Mouse (Mus musculus) kidney, postnatal 0 days (tissue): ENCODE results near the gene Sgms2. TPM values are rescaled to one million over a fixed set of nuclear protein-coding genes. Genes with fewer than 3 reads are reported as not detected.
A peak's percentile ranks its signal among the peaks of the same experiment; 100 is the strongest.

Experiments used
- ATAC-seq: fragments of 200-750 bp; cut with Nextera tagmentation; replicated peaks from 2 replicates; pipeline ENCODE4 v1.8.0; 2017; ENCODE audit warnings: low read depth, moderate number of reproducible peaks, moderate TSS enrichment, moderate library complexity; ENCODE audit not compliant: low FRiP score
- DNase-seq: peaks from one replicate; pipeline ENCODE4 v3.0.0-alpha.2; 2016; ENCODE audit warnings: low spot score
- H3K27ac ChIP-seq: fragments of 300-500 bp; sonication (generic); 2 replicates; pipeline ENCODE4 v1.5.1; 2014; ENCODE audit warnings: mild to moderate bottlenecking
- H3K27me3 ChIP-seq: fragments of 300-500 bp; sonication (generic); 2 replicates; pipeline ENCODE4 v1.6.1; 2014; ENCODE audit warnings: low read length, mixed read lengths; ENCODE audit not compliant: insufficient read depth
- H3K36me3 ChIP-seq: fragments of 300-500 bp; sonication (generic); 2 replicates; pipeline ENCODE4 v1.6.1; 2014; ENCODE audit warnings: low read length, mixed read lengths; ENCODE audit not compliant: insufficient read depth
- H3K4me1 ChIP-seq: fragments of 300-500 bp; sonication (generic); replicated peaks from 2 replicates; pipeline ENCODE4 v1.6.1; 2014; ENCODE audit warnings: antibody characterized with exemption, low read length, mixed read lengths; ENCODE audit not compliant: insufficient read depth
- H3K4me2 ChIP-seq: fragments of 300-500 bp; sonication (generic); 2 replicates; pipeline ENCODE4 v1.6.1; 2014; ENCODE audit warnings: mild to moderate bottlenecking, low read length, moderate library complexity, mixed read lengths
- H3K4me3 ChIP-seq: fragments of 300-500 bp; sonication (generic); replicated peaks from 2 replicates; pipeline ENCODE4 v1.5.1; 2014; ENCODE audit warnings: low read depth, low read length
- H3K9ac ChIP-seq: fragments of 300-500 bp; sonication (generic); 2 replicates; pipeline ENCODE4 v1.6.1; 2014; ENCODE audit warnings: low read depth, low read length
- H3K9me3 ChIP-seq: fragments of 300-500 bp; sonication (generic); replicated peaks from 2 replicates; pipeline ENCODE4 v1.6.1; 2016; ENCODE audit warnings: low read length, inconsistent platforms, mixed read lengths
- CTCF ChIP-seq: IDR thresholded peaks from 2 replicates; pipeline ENCODE4 v1.5.1; 2016; ENCODE audit warnings: antibody characterized with exemption, low read depth, mild to moderate bottlenecking, moderate library complexity
- WGBS: fragments of 180-500 bp; shearing (Covaris S2); extraction: QIAGEN DNeasy Blood & Tissue Kit; methylation state at CpG from one replicate; pipeline ENCODE4 v1.1.7; 2014; 5-methylcytosine and 5-hydroxymethylcytosine counted together
- polyA plus RNA-seq: library from polyadenylated mRNA; unstranded; fragments of >200 nt; fragmentation: Nextera tagmentation; extraction: Ambion mirVana; gene quantifications from 2 replicates; pipeline ENCODE4 v1.2.1, GENCODE M21; 2015

The Sgms2 gene
- polyA plus RNA-seq, 1 experiment from 2014 or later = 25.4 TPM

GRCm38 (mm10) chr3:131271157-131271556 lies 220.1 kb downstream of the Sgms2 start:
- Histone ChIP-seq H3K9me3 (no peaks in the 10 kb centered on the region), H3K4me1 (peaks cover 9% of the 10 kb centered on the region), H3K27ac (peak overlapping the region; percentile 87), H3K4me2 (peak overlapping the region; percentile 68), H3K9ac (peak overlapping the region; percentile 76), H3K27me3 (no peaks in the 10 kb centered on the region), H3K36me3 (no peaks in the 10 kb centered on the region), H3K4me3 (peak overlapping the region; percentile 83)
- 5% methylated on average over 8 of the region's 8 CpGs for WGBS
- ATAC-seq (peak; percentile 69), DNase-seq (peak; percentile 79)
- peak; percentile 46; the same call in 1 of the 2 replicates for TF ChIP-seq CTCF

- Histone ChIP-seq H3K9me3 (no peaks in the 10 kb centered on the region), H3K4me2 (peak overlapping the region; percentile 68), H3K27me3 (no peaks in the 10 kb centered on the region), H3K9ac (no peak overlapping the region), H3K36me3 (no peaks in the 10 kb centered on the region), H3K4me1 (peaks cover 9% of the 10 kb centered on the region), H3K4me3 (no peak overlapping the region), H3K27ac (0 out of 2 replicates have a peak overlapping the region, but pooled peaks have one; percentile 87)
- 63% methylated on average over 6 of the region's 6 CpGs for WGBS
- DNase-seq (no peak), ATAC-seq (no peak)
- no peak for TF ChIP-seq CTCF
Observed at GRCm38 (mm10) chr3:131270381-131270780, 220.8 kb downstream of the Sgms2 start.

Other genes with a start within 250 kb of the Sgms2 start
- gene Hadh, start 219.3 kb downstream of the Sgms2 start, polyA plus RNA-seq = 173 and 196 TPM in 2 replicates
- gene Cyp2u1, start 188.2 kb downstream of the Sgms2 start, polyA plus RNA-seq = 5.5 and 8.5 TPM in 2 replicates
- gene Papss1, start 73.4 kb upstream of the Sgms2 start, polyA plus RNA-seq = 116 and 130 TPM in 2 replicates